Mouse (Mus musculus) hindbrain, embryonic 13.5 days (tissue): Measurements from ENCODE around the gene Commd6. TPM values are rescaled to one million over a fixed set of nuclear protein-coding genes. Genes with fewer than 3 reads are reported as not detected.
"Not testable (repeated sequence)": the region's sequence is repeated elsewhere in the genome, so short reads cannot be mapped to it uniquely, and the experiment has no call there.

Experiments used
- ATAC-seq: fragments of 200-750 bp; cut with Nextera tagmentation; 2 replicates; pipeline ENCODE4 v1.8.0; 2017; ENCODE audit warnings: moderate TSS enrichment; ENCODE audit not compliant: low FRiP score
- H3K27ac ChIP-seq: fragments of 300-500 bp; sonication (generic); 2 replicates; pipeline ENCODE4 v1.5.1; 2015; ENCODE audit warnings: inconsistent platforms, mild to moderate bottlenecking, moderate library complexity
- H3K27me3 ChIP-seq: fragments of 300-500 bp; sonication (generic); 2 replicates; pipeline ENCODE4 v1.6.1; 2015; ENCODE audit warnings: mild to moderate bottlenecking, inconsistent platforms
- H3K36me3 ChIP-seq: fragments of 300-500 bp; sonication (generic); 2 replicates; pipeline ENCODE4 v1.6.1; 2015; ENCODE audit warnings: mild to moderate bottlenecking, inconsistent platforms
- H3K4me1 ChIP-seq: fragments of 300-500 bp; sonication (generic); replicated peaks from 2 replicates; pipeline ENCODE4 v1.6.1; 2015; ENCODE audit warnings: inconsistent platforms
- H3K4me2 ChIP-seq: fragments of 300-500 bp; sonication (generic); 2 replicates; pipeline ENCODE4 v1.6.1; 2015; ENCODE audit warnings: inconsistent platforms, mild to moderate bottlenecking, moderate library complexity
- H3K4me3 ChIP-seq: fragments of 300-500 bp; sonication (generic); 2 replicates; pipeline ENCODE4 v1.5.1; 2015; ENCODE audit warnings: mild to moderate bottlenecking, inconsistent platforms
- H3K9ac ChIP-seq: fragments of 300-500 bp; sonication (generic); 2 replicates; pipeline ENCODE4 v1.6.1; 2015; ENCODE audit warnings: mild to moderate bottlenecking, inconsistent platforms
- H3K9me3 ChIP-seq: fragments of 300-500 bp; sonication (generic); 2 replicates; pipeline ENCODE4 v1.6.1; 2016; ENCODE audit warnings: inconsistent platforms
- WGBS: fragments of 180-500 bp; shearing (Covaris S2); methylation state at CpG from one replicate; pipeline ENCODE4 v1.1.7; 2015; 5-methylcytosine and 5-hydroxymethylcytosine counted together
- polyA plus RNA-seq: library from polyadenylated mRNA; unstranded; fragments of >200 nt; fragmentation: Nextera tagmentation; extraction: Ambion mirVana; gene quantifications from 2 replicates; pipeline ENCODE4 v1.2.1, GENCODE M21; 2015

Gene Commd6
- polyA plus RNA-seq, 1 experiment from 2014 or later, result 102 TPM

GRCm38 (mm10) chr14:101605843-101606242 lies 34.6 kb downstream of the Commd6 start:
- Histone ChIP-seq H3K4me1 (peaks cover 11% of the 10 kb centered on the region), H3K9me3 (no peaks in the 10 kb centered on the region), H3K9ac (no peak overlapping the region), H3K36me3 (no peaks in the 10 kb centered on the region), H3K27me3 (0 out of 2 replicates have a peak, but pooled peaks cover 9% of the 10 kb centered on the region), H3K4me2 (no peak overlapping the region), H3K27ac (no peak overlapping the region), H3K4me3 (no peak overlapping the region)
- 64% methylated on average over 2 of the region's 2 CpGs for WGBS
- no peak for ATAC-seq

DNA sequence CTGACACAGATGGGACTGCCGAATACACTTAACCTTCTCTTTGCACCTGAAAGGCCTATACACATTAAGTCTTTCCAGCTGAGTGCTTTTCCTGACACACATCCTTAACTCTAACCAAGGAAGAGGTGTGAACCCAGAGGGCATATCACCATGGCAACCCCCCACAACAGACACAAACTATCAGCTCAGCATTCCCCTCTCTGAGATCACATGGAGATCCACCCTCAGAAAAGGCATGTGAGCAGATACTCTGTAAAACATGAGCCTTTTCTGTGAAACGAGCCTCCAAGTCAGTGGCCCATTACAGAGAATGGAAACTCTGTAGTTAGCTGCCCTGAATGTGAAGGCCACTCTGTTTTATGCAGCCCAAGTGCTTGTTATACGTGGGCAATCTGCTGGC lies 37.6 kb downstream of the Commd6 start:
- no peak for ATAC-seq
- Histone ChIP-seq H3K9ac (no peak overlapping the region), H3K4me1 (peaks cover 7% of the 10 kb centered on the region), H3K4me2 (no peak overlapping the region), H3K9me3 (no peaks in the 10 kb centered on the region), H3K27me3 (0 out of 2 replicates have a peak, but pooled peaks cover 5% of the 10 kb centered on the region), H3K4me3 (no peak overlapping the region), H3K27ac (no peak overlapping the region), H3K36me3 (no peaks in the 10 kb centered on the region)
- WGBS, result 41% methylated on average over 3 of the region's 3 CpGs

- no peak for ATAC-seq
Observed at GRCm38 (mm10) chr14:101597096-101597715, 43.3 kb downstream of the Commd6 start.

GRCm38 (mm10) chr14:101596691-101597090 lies 43.8 kb downstream of the Commd6 start:
- Histone ChIP-seq H3K9me3 (no peaks in the 10 kb centered on the region), H3K4me1 (no peaks in the 10 kb centered on the region), H3K27ac (no peak overlapping the region), H3K4me2 (no peak overlapping the region), H3K9ac (no peak overlapping the region), H3K4me3 (no peak overlapping the region), H3K36me3 (no peaks in the 10 kb centered on the region), H3K27me3 (no peaks in the 10 kb centered on the region)
- no peak for ATAC-seq
- WGBS, result 96% methylated on average over 9 of the region's 9 CpGs

More at GRCm38 (mm10) chr14:101597096-101597715, 43.3 kb downstream of the Commd6 start:
- Histone ChIP-seq H3K4me1 (no peaks in the 10 kb centered on the region), H3K9me3 (no peaks in the 10 kb centered on the region), H3K27ac (no peak overlapping the region), H3K36me3 (no peaks in the 10 kb centered on the region), H3K4me2 (no peak overlapping the region), H3K9ac (no peak overlapping the region), H3K27me3 (no peaks in the 10 kb centered on the region), H3K4me3 (no peak overlapping the region)
- WGBS, result 90% methylated on average over 12 of the region's 14 CpGs

- no peak for ATAC-seq
- H3K36me3 ChIP-seq, result no peaks in the 10 kb centered on the region
- H3K9me3 ChIP-seq, result no peaks in the 10 kb centered on the region
- no peaks in the 10 kb centered on the region for H3K27me3 ChIP-seq
- no peak overlapping the region for H3K4me2 ChIP-seq
- 94% methylated on average over 13 of the region's 13 CpGs for WGBS
- no peak overlapping the region for H3K9ac ChIP-seq
- no peak overlapping the region for H3K27ac ChIP-seq
- H3K4me3 ChIP-seq, result no peak overlapping the region
- H3K4me1 ChIP-seq, result no peaks in the 10 kb centered on the region
Observed at GRCm38 (mm10) chr14:101595301-101596080, 45.0 kb downstream of the Commd6 start.

DNA sequence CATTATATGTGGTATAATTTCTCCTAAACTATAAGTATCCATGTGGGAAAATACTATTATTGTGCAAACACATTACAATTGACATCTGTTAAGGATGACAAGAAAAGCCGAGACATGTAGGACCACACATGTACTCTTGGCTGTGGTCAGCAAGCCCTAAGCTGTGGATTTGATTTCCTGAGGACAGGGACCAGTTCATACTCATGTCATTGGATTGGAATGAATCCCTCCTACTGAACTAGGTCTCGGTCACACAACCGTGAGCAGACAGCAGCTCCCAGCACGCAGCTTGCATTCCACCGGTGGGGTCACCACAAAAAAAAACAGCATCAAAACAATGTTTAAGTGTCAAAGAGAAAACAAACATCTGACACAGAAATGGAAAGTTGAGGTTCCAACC lies 46.5 kb downstream of the Commd6 start:
- WGBS, result 84% methylated on average over 5 of the region's 5 CpGs
- no peaks in the 10 kb centered on the region for H3K36me3 ChIP-seq
- H3K9me3 ChIP-seq, result no peaks in the 10 kb centered on the region
- no peak overlapping the region for H3K4me3 ChIP-seq
- ATAC-seq, result no peak
- H3K4me1 ChIP-seq, result no peaks in the 10 kb centered on the region
- no peaks in the 10 kb centered on the region for H3K27me3 ChIP-seq
- H3K9ac ChIP-seq, result no peak overlapping the region
- no peak overlapping the region for H3K27ac ChIP-seq
- no peak overlapping the region for H3K4me2 ChIP-seq

- no peak for ATAC-seq
- Histone ChIP-seq H3K9ac (no peak overlapping the region), H3K4me3 (no peak overlapping the region), H3K9me3 (no peaks in the 10 kb centered on the region), H3K27me3 (no peaks in the 10 kb centered on the region), H3K4me2 (no peak overlapping the region), H3K36me3 (no peaks in the 10 kb centered on the region), H3K27ac (no peak overlapping the region), H3K4me1 (no peaks in the 10 kb centered on the region)
- 78% methylated on average over 7 of the region's 7 CpGs for WGBS
Observed at GRCm38 (mm10) chr14:101593340-101593739, 47.1 kb downstream of the Commd6 start.

DNA sequence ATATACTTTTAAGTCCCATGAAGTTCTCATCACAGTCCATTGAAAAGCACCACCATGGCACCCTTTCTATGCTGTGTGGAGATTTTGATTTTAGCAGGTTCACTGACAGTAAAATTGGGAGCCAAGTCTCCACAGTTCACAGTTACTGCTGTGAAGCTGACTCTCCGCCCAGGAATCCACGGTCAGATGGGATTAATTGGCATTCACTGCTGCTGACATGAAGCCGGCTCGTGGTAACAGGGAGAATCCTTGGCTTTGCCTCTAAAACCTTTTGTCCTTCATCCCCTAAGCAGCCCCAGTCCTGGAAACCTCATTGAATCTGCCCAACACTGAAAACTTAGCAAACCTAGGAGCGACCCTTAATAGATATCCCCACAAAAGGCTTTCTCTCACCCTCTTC lies 49.4 kb downstream of the Commd6 start:
- Histone ChIP-seq H3K9ac (no peak overlapping the region), H3K4me1 (no peaks in the 10 kb centered on the region), H3K36me3 (no peaks in the 10 kb centered on the region), H3K27ac (no peak overlapping the region), H3K4me2 (no peak overlapping the region), H3K4me3 (no peak overlapping the region), H3K9me3 (no peaks in the 10 kb centered on the region), H3K27me3 (no peaks in the 10 kb centered on the region)
- no peak for ATAC-seq
- WGBS, result 77% methylated on average over 5 of the region's 5 CpGs

GRCm38 (mm10) chr14:101588209-101588991 lies 52.1 kb downstream of the Commd6 start:
- H3K27ac ChIP-seq, H3K9ac ChIP-seq, H3K4me3 ChIP-seq, H3K4me1 ChIP-seq, H3K4me2 ChIP-seq, H3K36me3 ChIP-seq, ATAC-seq, H3K27me3 ChIP-seq, H3K9me3 ChIP-seq: not testable (repeated sequence)
- 81% methylated on average over 3 of the region's 4 CpGs for WGBS

- not testable (repeated sequence) for H3K9me3 ChIP-seq, H3K4me1 ChIP-seq, H3K4me3 ChIP-seq, H3K9ac ChIP-seq, H3K36me3 ChIP-seq, H3K27ac ChIP-seq, H3K4me2 ChIP-seq, H3K27me3 ChIP-seq, ATAC-seq
- 79% methylated on average over 4 of the region's 6 CpGs for WGBS
Observed at GRCm38 (mm10) chr14:101587366-101588040, 53.0 kb downstream of the Commd6 start.

DNA sequence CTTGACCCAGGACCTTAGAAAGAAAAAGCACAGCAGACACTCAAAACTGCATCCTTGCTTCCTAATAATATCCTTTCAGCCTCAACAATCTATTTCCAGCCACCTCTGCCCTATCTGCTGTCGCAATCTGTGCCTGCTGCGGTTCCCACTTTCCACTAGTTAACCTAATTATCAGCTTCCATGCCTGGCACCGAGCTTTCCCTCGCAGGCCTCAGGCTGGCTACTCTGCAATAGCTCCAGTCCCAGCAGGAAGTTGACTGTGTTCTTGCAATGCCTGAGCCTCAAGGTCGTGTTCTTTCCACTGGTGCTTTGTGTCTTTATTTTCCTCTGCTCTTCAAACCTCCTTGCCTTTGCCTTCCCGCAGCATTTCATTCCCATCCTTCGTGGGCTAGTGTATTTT lies 54.4 kb downstream of the Commd6 start:
- H3K36me3 ChIP-seq, result no peaks in the 10 kb centered on the region
- no peaks in the 10 kb centered on the region for H3K27me3 ChIP-seq
- H3K4me2 ChIP-seq, result no peak overlapping the region
- H3K9ac ChIP-seq, result no peak overlapping the region
- H3K4me1 ChIP-seq, result no peaks in the 10 kb centered on the region
- ATAC-seq, result no peak
- no peak overlapping the region for H3K27ac ChIP-seq
- WGBS, result 78% methylated on average over 7 of the region's 7 CpGs
- H3K4me3 ChIP-seq, result no peak overlapping the region
- no peaks in the 10 kb centered on the region for H3K9me3 ChIP-seq
